Mouse (Mus musculus) A20 (cell line): ENCODE data around the gene Actr5.

ENCODE experiments used
- DNase-seq: peaks from one replicate; pipeline ENCODE4 v3.0.0-alpha.2; 2011; ENCODE audit warnings: low read depth, low spot score

The Actr5 gene

DNA sequence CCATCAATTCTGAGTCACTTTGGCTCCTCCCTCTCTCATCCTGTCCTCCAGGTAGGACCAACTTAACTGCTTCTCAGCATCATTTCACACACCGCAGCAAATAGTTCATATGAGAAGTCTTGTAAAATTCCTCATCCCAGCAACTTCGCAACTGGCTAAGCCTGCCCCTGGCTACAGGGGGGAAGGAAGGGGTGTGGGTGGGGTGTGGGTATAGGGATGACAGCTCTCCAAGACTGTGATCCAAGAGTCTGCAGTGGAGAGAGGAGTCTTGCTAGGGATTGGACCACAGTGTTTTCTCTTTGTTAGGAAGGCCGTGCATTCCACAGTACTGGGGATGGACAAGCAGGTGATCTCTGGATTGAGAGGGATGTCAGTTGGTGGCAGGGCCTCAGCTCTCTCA is 60.2 kb downstream of the Actr5 start:
- DNase-seq, result no peak

- no peak for DNase-seq
Measured at GRCm38 (mm10) chr2:158686394-158686793, 61.7 kb downstream of the Actr5 start.

DNA sequence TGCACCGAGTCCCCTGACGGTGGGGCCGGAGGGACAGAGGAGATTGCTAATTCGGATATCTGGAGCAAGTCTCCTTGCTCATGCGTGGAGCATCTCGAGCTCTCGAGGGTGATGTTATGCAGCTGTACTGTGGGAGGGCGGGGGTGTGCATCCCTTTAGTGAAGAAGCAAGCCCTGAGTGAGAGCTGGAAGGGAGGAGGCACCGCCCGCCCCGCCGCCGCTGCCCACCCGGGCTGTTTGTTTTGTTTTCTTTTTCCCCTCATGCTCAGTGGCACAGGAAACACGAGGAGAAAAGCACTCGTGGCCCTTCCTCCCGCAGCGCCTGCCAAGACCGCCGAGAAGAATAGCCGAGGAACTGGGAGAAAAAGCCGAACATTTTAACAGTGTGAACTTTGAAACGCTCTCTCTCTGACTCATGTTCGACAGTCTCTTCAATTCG is 63.1 kb downstream of the Actr5 start:
- DNase-seq, result no peak
